Mouse (Mus musculus): ENCODE results near the gene Grin3b. TPM values are rescaled to one million over a fixed set of nuclear protein-coding genes. Genes with fewer than 3 reads are reported as not detected.
A peak's percentile ranks its signal among the peaks of the same experiment; 100 is the strongest.

Gene Grin3b
- total RNA-seq, 2 experiments from 2014 or later = 0.32 to 0.59 TPM

DNA sequence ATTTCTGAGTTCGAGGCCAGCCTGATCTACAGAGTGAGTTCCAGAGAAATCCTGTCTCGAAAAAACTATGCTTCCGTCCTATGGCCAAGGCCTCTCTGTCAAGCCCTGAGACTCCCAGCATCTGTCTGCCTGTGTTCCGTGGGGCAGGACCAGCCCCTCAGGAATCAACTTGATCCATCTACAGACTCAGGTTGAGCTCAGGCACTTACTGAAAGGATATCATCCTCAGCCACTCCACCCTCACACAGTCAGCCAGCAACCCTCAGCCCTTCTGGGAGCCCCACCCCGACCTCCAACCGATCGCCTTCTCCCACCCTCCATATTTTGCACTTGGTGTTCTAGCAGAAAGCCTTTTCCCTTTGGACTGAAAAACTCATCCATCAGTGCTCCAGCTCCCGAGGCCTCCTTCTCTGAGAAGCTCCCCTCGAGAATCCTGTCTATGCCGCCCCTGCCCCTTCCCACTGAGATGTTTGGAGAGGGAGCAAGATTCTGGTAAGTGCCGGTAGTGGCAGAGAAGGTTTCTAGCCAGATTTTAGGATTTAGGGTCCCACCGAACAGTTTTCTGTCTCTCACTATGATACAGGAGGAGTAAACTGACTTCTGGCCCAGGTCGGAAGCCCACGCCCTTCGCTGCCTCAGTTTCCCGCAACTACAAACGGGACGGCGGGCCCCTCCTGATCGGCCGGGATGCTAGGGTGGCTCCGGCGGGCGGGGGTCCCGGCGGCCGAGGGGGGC lies 17.4 kb downstream of the Grin3b start:
- DNase-seq (ENCODE audit: low spot score) = no peak

DNA sequence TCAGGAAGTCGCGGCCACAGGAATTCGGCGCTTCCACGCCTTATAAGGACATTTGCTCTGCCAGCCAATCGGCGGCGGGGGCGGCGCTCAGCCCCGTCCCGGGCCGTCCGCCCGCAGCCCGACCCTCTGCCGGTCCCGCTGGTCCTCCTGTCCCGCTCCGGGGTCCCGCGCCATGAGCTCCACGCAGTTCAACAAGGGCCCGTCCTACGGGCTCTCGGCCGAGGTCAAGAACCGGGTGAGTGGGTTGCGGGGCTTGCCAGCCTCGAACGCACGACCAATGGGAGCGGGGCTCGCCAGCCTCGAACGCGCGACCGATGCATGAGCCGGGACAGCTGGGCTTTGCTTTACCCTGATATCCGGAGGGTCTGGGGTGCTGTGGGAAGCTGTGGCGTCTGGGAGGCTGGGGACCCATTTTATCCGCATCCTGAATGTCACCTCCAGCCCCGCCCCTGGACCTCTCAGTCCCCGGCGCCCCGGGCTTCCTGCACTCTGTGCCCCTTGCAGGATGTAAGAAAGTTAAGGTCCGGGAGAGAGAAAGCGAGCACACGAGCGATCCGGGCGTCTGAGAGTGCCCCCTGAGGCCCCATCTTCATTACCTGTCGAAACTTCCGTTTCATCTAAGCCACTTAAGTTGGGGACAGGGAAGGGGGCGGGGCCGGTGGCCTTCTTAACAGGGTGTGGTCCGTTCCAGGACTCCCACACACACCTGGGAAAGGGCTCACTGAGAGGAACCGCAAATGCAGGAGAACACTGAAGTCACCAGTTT lies 18.2 kb downstream of the Grin3b start, which contains the start of gene Cnn2:
Gene Cnn2, plus strand, starts transcription at position 79 of the 766 bp plus-strand sequence.
- DNase-seq (ENCODE audit: low spot score) = no peak

DNA sequence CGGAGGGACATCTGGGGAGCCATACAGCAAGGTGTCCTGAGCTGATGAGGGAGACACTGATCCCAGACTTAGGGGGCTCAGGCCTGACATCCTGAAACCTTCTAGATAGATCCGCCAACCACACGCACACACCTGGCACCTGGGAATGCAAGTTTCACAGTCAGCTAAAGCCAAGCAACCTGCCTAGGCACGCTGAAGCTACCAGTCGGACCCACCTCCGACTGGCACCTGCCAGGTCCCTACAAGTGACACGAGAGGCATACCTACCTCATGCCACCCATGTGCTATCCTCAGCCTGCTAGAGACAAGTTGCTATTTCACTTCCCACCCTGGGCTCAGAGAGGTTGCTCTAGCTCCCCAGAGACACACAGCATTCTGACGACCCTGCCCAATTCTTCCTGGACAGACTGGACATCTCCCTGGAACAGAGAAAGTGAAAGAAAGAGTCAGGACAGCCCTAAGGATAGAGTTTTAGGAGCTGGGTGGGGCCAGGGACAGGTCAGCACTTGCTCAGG lies 18.8 kb downstream of the Grin3b start:
- DNase-seq (ENCODE audit: low spot score) = no peak

DNA sequence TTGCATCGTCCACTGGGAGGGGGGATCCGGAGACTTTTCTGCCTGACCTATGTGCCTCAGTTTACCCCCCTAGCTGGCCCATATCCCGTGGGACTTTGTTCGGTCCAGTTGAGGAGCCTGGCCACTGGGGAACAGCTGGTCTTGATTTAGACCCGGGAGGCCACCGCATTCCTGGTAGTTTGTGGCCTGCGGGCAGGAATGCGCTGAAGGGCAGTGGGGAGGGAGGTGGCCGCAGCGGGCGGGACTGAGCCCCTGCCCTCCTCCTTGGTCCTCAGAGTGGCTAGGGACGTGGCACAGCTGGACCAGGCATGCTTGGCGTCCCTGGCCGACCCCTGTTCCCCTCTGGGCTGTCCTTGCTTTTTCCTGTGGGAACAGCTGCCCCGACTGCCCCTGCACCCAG lies 19.4 kb downstream of the Grin3b start:
- no peak for DNase-seq (ENCODE audit: low spot score)

DNA sequence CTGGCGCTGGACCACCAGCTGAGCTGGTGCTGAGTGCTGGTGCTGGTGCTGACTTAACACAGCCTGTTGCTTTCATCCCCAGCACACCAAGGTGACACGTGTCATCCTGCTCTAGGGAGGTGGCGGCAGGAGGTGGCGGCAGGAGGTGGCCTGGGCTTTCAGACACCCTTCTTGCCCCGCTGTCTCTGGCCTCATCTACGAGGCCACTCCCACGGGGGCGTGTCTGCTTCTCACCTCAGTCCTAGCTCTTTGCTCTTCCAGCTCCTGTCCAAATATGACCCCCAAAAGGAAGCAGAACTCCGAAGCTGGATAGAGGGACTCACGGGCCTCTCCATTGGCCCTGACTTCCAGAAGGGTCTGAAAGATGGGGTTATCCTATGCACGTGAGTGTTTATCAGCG lies 20.6 kb downstream of the Grin3b start:
- DNase-seq (ENCODE audit: low spot score) = no peak

DNA sequence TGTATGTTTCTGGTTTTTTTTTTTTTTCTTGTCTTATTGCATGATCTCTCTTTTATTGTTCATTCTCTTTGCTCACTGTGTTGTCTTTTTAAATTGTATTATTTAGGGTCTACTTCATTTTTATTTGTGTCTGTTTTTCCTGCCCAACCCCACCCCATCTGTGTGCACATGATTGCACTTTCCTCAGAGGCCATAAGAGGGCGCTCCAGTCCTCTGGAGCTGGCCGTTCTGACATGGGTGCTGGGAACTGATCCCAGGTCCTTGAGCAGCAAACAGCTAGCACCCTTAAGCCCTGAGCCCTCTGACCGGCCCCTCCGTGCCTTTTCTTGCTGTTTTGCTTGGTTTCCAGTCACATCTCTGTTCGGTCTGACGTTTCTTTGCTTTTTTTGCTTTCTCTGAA lies 21.0 kb downstream of the Grin3b start:
- DNase-seq (ENCODE audit: low spot score) = no peak

DNA sequence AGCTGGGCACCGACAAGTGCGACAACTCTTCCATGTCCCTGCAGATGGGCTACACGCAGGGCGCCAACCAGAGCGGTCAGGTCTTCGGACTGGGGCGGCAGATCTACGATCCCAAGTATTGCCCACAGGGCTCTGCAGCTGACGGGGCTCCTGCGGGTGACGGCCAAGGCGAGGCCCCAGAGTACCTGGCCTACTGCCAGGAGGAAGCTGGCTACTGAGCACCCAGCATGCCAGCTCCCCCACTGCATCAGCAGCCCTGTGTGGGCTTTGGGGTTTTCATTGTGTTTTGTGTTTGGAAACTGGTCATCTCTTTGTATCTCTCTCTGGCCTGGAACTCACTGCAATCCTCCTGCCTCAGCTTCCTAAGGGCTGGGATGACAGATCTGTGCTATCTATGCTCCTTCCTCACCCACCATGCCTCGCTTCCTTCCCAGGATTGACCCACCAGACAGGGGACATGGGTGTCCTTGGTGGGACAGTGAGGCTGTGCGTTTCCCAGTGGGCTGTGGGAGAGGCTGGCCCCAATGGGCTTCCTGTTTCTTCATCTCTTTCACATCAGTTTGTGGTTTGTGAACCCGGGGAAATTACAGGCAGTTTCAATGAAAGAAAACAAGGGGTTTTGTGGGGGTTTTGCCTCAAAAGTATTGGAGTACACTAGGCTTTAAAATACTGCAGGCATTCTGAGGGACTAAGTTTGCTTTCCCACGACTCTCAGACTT lies 24.0 kb downstream of the Grin3b start:
- no peak for DNase-seq (ENCODE audit: low spot score)

DNA sequence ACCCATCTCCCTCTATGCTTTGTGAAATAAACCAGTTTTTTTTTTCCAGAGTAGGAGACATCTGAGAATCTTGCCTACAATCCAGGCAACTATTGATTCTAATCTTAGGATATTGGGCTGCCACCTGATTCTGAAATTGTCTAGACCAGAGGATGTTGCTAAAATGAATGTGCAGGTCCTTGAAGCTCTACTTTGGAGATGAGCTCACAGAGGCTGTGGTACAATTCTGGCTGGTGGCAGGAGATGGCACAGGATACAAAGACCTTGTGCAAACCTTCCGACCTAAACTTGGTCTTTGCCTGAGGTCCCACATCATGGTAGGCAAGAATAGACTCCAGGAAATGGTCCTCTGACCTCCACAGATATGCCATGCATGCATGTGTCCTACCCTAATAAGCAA lies 25.1 kb downstream of the Grin3b start:
- no peak for DNase-seq (ENCODE audit: low spot score)

DNA sequence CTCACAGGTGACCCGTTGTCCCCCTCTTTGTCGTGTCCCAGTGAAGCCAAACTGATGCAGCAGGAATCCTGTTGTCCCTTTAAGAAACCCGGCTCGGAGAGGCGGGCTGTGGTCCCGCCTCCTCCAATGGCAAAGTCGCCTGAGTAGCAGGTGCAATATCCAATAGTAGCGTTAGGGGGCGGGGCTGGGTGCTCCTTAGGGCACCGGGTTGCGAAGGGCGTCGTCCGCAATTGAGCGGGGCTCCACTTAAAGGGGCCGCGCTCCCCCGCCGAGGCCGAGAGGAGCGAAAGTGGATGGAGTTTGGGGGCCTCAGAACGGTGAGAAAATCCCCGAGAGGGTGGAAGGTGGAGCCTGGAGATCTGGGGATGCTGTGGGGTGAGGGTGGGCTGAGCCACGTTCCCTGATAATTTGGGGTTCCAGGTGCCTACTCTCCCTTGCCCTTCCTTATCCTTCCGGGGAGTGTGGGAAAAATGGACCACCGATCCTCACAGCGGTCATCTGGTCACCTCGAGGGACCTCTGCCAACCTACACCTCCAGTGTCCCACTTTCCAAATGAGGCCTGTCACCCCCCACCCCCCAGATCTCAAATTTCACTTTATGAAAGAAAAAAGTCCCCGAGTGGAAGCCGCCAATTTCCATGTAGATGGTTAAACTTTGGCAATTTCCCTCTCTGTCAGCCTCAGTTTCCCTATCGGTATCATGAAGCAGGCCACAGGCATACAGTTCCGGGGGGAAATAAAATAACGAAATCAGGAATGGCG lies 25.9 kb downstream of the Grin3b start, which contains the start of gene Abca7:
Gene Abca7, plus strand, starts transcription at position 223 of the 762 bp plus-strand sequence.
- peak; percentile 98 for DNase-seq (ENCODE audit: low spot score)

DNA sequence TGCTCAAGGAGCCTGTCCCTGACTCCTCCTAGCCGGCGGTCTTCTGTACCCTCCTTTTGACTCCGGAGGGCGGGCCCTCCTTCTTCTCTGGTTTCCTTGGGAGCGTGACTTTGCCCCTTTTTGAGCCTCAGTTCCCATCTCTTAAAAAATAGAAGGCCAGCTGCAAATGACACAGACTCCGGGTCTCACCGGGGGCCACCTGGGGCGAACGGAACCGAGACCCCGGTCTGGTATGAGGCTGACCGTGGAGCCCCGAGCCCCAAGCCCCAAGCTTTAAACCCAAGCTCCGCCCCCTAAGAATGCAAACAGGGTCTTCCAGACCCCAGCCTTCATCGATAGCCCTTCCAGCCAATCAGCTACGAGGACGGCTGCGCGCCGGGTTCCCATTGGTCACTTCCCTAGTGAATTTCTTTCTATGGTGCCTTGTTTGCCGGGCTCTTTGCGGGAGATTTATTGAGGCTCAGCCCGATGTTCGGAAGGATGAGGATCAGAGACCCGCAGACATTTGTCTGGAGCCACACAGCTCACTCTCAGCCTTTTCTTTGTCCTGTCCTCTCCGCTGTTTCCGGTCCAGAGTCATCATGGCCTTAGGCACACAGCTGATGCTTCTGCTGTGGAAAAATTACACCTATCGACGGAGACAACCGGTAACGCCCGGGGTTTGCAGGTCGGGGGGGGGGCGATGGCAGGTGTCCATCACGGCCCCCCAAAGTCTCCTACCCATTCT lies 26.7 kb downstream of the Grin3b start:
- DNase-seq (ENCODE audit: low spot score) = peak; percentile 58

DNA sequence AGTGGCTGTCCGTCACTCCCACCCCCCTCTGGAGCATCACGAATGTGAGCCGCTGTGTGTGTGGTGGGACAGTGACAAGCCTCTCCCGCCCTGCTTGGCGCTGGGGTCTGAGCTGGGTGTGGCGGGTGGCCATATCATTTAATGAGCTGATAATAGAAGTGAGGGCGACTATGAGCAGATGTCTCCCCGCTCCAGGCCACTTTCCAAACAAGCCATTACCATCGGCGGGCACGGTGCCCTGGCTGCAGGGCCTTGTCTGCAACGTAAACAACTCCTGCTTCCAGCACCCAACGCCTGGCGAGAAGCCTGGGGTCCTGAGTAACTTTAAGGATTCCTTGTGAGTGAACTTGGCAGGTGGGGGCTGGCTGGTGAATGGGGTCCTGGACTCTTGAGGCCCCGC lies 27.3 kb downstream of the Grin3b start:
- DNase-seq (ENCODE audit: low spot score) = no peak

DNA sequence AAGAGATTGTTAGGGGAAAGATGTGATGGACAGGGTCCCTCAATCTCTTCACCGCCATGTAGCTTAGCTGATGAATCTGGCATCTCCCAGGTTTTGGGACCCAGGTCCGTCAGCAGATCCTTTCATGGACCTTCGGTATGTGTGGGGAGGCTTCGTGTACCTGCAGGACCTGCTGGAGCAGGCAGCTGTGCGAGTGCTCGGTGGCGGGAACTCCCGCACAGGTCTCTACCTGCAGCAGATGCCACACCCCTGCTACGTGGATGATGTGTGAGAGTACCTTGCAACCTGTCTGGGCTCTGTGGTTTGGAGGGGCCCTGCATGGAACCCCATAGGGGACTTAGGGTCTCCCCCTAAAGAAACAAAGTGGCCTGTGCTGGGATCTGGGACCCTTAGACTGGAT lies 31.4 kb downstream of the Grin3b start:
- no peak for DNase-seq (ENCODE audit: low spot score)

DNA sequence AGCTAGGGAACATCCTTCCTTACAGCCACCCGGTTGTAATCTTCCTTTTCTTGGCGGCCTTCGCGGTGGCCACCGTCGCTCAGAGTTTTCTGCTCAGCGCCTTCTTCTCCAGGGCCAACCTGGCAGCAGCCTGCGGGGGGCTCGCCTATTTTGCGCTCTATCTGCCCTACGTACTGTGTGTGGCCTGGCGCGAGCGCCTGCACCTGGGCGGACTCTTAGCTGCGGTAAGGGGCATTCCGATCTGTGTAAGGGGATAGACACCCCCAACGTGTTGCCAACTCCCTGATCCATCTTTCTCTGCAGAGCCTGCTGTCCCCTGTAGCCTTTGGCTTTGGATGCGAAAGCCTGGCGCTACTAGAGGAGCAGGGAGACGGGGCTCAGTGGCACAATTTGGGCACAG lies 32.3 kb downstream of the Grin3b start:
- DNase-seq (ENCODE audit: low spot score) = no peak

DNA sequence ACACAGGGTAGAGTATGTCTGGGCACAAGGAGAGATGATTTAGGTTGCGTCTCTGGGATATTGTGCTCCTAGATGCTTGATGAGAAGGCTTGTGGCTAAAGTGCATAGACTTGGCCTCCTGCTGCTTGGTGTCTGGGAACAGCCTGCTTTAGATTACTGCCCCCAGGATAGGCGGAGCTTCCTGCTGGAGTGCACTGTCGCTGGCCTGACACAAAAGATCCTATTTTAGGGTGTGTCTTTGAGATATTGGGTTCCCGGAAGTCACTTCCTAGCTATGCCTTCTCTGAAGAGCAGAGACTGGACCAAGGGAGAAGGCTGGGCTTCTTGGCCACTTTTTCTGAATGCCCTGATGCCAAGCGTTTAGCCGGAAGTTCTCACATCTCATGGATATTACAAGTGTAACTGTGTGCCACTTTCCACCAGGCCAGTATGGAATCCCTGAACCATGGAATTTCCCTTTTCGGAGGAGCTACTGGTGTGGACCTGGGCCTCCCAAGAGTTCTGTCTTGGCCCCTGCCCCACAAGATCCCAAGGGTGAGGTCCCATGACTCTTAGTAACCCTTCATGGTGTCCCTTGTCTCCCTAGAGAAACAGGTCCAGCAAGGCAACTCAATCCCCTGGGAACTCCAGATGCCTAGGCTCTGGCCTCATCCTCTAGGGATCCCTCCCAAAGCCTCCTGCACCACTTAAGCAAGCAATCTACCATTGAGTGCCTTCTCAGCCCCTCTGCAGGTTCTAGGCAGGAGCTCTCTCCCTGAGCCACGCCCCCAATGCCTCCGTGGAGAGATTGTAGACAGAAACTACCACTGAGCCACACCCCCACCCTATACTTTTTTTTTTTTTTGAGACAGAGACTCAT lies 33.1 kb downstream of the Grin3b start:
- no peak for DNase-seq (ENCODE audit: low spot score)

DNA sequence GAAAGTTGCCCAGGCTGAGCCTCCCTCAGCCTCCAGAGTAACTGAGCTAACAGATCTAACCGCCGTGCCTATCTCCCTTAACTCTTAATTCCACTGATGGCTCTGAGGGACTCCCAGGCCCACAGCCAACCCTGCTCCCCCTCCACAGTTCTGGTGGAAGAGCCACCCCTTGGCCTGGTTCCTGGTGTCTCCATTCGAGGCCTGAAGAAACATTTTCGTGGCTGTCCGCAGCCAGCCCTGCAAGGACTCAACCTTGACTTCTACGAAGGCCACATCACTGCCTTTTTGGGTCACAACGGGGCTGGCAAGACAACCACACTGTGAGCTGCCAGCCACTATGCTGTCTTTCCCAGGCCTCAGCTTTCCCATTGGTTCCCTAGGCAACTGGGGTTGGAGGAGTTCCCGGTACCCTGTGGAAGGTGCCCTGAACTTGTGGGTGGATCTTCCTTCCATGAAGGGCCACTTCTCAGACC lies 33.8 kb downstream of the Grin3b start:
- DNase-seq (ENCODE audit: low spot score) = no peak

DNA sequence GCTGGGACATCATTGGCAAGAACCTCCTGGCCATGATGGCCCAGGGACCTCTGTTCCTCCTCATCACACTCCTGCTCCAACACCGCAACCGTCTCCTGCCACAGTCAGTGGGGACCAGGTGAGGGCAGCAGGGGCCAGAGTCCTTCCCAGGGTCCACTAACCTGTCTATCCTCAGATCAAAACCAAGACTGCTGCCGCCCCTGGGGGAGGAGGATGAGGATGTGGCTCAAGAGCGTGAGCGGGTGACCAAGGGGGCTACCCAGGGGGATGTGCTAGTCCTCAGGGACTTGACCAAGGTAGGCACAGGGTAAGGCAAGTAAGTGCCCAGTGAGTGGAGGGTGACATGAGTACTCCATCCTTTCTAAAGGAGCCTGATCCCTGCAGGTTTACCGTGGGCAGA lies 41.2 kb downstream of the Grin3b start:
- DNase-seq (ENCODE audit: low spot score) = no peak

DNA sequence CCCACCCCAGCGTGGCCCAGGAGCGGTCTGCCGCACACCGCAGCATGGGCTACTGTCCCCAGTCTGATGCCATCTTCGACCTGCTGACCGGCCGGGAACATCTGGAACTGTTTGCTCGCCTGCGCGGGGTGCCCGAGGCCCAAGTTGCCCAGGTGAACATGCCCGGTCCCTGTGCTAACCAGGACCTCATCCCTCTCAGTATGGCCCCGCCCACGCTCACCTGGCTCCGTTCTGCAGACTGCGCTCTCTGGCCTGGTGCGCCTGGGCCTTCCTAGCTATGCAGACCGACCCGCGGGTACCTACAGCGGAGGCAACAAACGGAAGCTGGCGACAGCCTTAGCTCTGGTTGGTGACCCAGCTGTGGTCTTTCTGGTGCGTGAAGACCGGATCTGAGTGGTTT lies 43.1 kb downstream of the Grin3b start:
- no peak for DNase-seq (ENCODE audit: low spot score)

DNA sequence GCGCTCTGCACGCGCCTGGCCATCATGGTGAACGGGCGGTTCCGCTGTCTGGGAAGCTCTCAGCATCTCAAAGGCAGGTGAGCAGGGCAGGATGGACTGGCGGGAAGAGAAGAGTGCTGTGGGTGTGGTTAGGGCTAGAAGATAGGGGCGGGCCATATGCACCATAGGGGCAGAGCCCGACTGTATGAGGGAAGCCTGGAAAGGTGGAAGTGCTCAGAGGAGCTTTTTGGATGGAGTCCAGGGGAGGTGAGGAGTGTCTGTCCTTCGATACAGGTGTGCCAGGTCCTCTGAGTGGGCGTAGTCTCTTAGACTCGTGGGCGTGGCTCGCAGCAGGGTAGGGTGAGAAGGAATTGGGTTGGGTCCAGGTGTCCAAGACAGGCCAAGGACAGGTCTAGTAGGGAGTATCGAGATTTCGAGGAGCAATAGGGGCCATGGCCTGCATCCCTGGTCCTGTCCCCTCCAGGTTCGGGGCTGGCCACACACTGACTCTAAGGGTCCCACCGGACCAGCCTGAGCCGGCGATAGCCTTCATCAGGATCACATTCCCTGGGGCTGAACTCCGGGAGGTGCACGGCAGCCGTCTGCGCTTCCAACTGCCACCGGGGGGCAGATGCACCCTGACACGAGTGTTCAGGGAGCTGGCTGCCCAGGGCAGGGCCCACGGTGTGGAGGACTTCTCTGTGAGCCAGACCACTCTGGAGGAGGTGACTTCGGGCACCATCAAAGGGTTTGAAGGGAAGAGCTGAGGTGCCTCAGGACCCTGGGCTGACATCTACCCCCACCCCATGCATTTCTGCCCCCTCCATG lies 44.2 kb downstream of the Grin3b start:
- DNase-seq (ENCODE audit: low spot score) = no peak

DNA sequence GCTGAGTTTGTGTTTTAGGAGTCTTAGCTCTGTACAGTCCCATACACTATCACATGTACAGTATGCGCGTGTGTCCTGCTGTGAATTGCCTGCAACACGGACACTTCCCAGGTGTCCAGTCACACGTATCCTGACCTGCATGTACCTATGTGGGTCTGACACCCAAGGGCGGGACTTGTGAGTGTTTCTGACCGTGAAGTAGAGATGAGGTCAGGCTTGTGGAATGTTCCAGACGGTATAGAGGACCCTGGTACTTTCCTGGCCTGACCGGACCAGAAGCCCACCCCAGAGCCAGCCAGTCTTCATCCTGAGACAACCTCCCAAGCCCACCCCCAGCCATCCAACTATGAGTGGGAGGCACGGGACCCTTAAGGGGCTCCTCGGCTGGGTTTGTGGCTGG lies 45.1 kb downstream of the Grin3b start:
- DNase-seq (ENCODE audit: low spot score) = no peak

Measured in gastrocnemius, adult 18-20 months (tissue).